Mouse (Mus musculus): ENCODE measurements around the gene Tmem101. TPM values are rescaled to one million over a fixed set of nuclear protein-coding genes. Genes with fewer than 3 reads are reported as not detected.
"Not testable (repeated sequence)": the region's sequence is repeated elsewhere in the genome, so short reads cannot be mapped to it uniquely, and the experiment has no call there.

Tmem101 gene
- polyA plus RNA-seq, 1 experiment from 2014 or later = 32.8 TPM

DNA sequence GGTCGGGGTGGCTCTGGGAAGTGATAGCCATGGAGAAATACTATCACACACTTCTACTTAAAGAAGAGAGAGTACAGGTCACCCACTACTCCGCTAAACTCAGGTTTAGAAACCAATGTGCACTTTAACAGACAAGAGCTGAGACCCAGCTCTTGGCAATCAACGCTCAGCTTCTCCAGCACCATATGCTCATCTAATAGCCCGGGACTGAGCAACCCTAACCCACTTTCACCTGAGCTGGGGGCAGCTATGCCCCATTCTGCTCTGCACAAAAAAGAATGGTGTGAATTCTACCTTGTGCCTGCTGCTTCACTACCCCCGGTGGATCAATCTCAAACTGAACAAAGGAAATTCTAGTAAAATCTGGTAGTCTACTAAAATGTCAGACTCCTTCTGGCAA, 11.3 kb upstream of the Tmem101 start:
- H3K36me3 ChIP-seq (ENCODE audit: control insufficient read depth, insufficient read depth, low read length) = peaks cover 65% of the 10 kb centered on the region
- no peaks in the 10 kb centered on the region for H3K9me3 ChIP-seq (ENCODE audit: control insufficient read depth, low read length)

DNA sequence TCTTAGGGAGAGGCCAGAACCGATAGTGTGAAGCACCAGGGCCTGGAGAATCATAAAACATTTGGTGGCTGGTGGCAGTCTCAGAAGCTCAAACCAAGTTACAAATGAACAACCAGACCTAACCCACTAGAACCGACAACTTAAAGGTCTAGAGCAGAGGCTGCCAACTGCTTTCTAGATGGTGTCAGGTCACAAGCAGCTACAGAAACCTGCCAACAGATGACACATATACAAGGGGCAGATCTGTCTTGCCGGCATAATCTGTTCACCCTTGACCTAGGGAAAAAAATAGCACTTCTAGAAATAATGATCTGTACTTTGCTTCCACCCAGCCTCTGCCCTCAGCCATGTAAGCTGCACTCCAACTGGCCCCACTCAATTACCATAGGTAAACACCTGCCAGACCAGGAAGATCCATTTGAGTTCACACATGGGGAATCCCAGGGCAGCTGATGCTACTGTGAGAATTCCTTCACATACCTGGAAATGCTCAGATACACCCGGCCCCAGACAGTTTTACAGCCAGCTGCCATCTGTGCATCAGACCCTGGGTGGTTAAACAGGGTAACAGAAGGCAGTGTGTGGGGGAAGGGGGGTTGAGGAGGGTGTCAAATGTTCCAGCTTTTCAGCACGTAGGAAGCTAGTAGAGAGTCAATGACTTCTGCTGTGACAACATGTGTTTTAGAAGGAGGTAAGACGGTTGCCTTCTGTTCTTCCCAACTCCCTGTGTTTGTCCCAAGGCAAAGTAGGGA, 9.9 kb upstream of the Tmem101 start:
- Histone ChIP-seq H3K27me3 (ENCODE audit: control insufficient read depth, insufficient read depth, low read length) (no peaks in the 10 kb centered on the region), H3K36me3 (ENCODE audit: control insufficient read depth, insufficient read depth, low read length) (peaks cover 74% of the 10 kb centered on the region), H3K9me3 (ENCODE audit: control insufficient read depth, low read length) (no peaks in the 10 kb centered on the region), H3K9ac (replicated peaks; ENCODE audit: low read length) (no peak overlapping the region), H3K4me3 (replicated peaks; ENCODE audit: low read depth, low read length) (no peak overlapping the region), H3K4me2 (ENCODE audit: low read length) (no peak overlapping the region), H3K4me1 (ENCODE audit: control insufficient read depth, insufficient read depth, low read length) (no peaks in the 10 kb centered on the region), H3K27ac (replicated peaks; ENCODE audit: low read depth, low read length) (no peak overlapping the region)
- DNase-seq (no peak), ATAC-seq (ENCODE audit: low FRiP score, low TSS enrichment) (no peak)
- WGBS = 86% methylated on average over 6 of the region's 6 CpGs

More for the DNA sequence above, 11.3 kb upstream of the Tmem101 start:
- ATAC-seq (ENCODE audit: low FRiP score, low TSS enrichment) (no peak), DNase-seq (no peak)
- H3K4me1 ChIP-seq (ENCODE audit: control insufficient read depth, insufficient read depth, low read length) = no peaks in the 10 kb centered on the region
- no peak overlapping the region for H3K27ac ChIP-seq (replicated peaks; ENCODE audit: low read depth, low read length)
- H3K9ac ChIP-seq (replicated peaks; ENCODE audit: low read length) = no peak overlapping the region
- no peak overlapping the region for H3K4me3 ChIP-seq (replicated peaks; ENCODE audit: low read depth, low read length)
- H3K27me3 ChIP-seq (ENCODE audit: control insufficient read depth, insufficient read depth, low read length) = no peaks in the 10 kb centered on the region
- WGBS = 93% methylated on average over 5 of the region's 5 CpGs
- H3K4me2 ChIP-seq (ENCODE audit: low read length) = no peak overlapping the region

DNA sequence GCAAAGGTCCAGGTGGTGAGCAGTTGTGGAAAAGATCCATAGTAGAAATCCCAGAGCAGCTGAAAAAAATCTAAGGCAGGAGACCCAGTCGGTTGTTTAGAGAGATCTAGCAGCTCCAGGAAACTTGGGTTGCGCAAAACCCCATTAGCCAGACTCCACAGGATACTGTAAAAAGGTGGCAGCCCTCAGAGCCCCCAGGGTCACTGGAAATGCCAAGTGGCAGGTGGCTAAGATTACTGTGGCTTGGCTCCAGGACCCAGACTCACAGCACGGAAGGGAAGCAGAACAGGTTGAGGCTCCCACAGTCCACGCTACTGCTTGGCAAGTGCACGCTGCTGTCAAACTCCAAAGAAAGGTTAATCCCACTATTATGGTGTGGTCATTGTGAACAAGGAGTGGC, 3.6 kb upstream of the Tmem101 start:
- DNase-seq = no peak
- no peak overlapping the region for H3K9ac ChIP-seq (replicated peaks; ENCODE audit: low read length)
- no peak overlapping the region for H3K4me3 ChIP-seq (replicated peaks; ENCODE audit: low read depth, low read length)
- no peaks in the 10 kb centered on the region for H3K27me3 ChIP-seq (ENCODE audit: control insufficient read depth, insufficient read depth, low read length)
- H3K4me2 ChIP-seq (ENCODE audit: low read length) = no peak overlapping the region
- no peaks in the 10 kb centered on the region for H3K9me3 ChIP-seq (ENCODE audit: control insufficient read depth, low read length)
- H3K4me1 ChIP-seq (ENCODE audit: control insufficient read depth, insufficient read depth, low read length) = peaks cover 3% of the 10 kb centered on the region; the same call in 1 of the 2 replicates
- 76% methylated on average over 5 of the region's 5 CpGs for WGBS
- ATAC-seq (ENCODE audit: low FRiP score, low TSS enrichment) = no peak
- H3K27ac ChIP-seq (replicated peaks; ENCODE audit: low read depth, low read length) = no peak overlapping the region
- peaks cover 35% of the 10 kb centered on the region for H3K36me3 ChIP-seq (ENCODE audit: control insufficient read depth, insufficient read depth, low read length)

DNA sequence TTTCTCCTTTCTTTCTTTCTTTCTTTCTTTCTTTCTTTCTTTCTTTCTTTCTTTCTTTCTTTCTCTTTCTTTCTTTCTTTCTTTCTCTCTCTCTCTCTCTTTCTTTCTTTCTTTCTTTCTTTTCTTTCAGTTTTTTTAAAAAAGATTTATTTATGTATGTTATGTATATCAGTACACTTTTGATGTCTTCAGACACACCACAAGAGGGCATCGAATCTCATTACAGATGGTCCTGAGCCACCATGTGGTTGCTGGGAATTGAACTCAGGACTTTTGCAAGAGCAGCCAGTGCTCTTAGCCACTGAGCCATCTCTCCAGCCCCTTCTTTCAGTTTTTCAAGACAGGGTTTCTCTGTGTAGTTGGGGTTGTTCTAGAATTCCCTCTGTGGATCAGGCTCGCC, 1.8 kb upstream of the Tmem101 start:
- not testable (repeated sequence) for DNase-seq; H3K4me3 ChIP-seq (replicated peaks; ENCODE audit: low read depth, low read length); H3K4me1 ChIP-seq (ENCODE audit: control insufficient read depth, insufficient read depth, low read length); H3K27ac ChIP-seq (replicated peaks; ENCODE audit: low read depth, low read length); ATAC-seq (ENCODE audit: low FRiP score, low TSS enrichment); H3K9ac ChIP-seq (replicated peaks; ENCODE audit: low read length); H3K4me2 ChIP-seq (ENCODE audit: low read length); H3K27me3 ChIP-seq (ENCODE audit: control insufficient read depth, insufficient read depth, low read length); H3K9me3 ChIP-seq (ENCODE audit: control insufficient read depth, low read length)
- H3K36me3 ChIP-seq (ENCODE audit: control insufficient read depth, insufficient read depth, low read length) = peaks cover 24% of the 10 kb centered on the region
- 76% methylated on average over 2 of the region's 2 CpGs for WGBS

DNA sequence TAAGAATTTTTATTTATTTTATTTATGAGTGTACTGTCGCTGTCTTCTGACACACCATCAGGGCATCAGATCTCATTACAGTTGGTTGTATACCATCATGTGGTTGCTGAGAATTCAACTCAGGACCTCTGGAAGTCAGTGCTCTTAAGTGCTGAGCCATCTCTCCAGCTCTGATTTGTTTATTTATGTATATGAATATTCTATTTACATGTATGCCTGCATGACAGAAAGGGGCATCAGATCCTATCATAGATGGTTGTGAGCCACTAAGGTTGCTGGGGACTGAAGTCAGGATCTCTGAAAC, 534 bp upstream of the Tmem101 start:
- Histone ChIP-seq H3K27me3 (ENCODE audit: control insufficient read depth, insufficient read depth, low read length) (no peaks in the 10 kb centered on the region), H3K4me3 (replicated peaks; ENCODE audit: low read depth, low read length) (no peak overlapping the region), H3K9ac (replicated peaks; ENCODE audit: low read length) (no peak overlapping the region), H3K4me1 (ENCODE audit: control insufficient read depth, insufficient read depth, low read length) (peaks cover 3% of the 10 kb centered on the region; the same call in 1 of the 2 replicates), H3K4me2 (ENCODE audit: low read length) (no peak overlapping the region), H3K36me3 (ENCODE audit: control insufficient read depth, insufficient read depth, low read length) (peaks cover 22% of the 10 kb centered on the region), H3K27ac (replicated peaks; ENCODE audit: low read depth, low read length) (no peak overlapping the region), H3K9me3 (ENCODE audit: control insufficient read depth, low read length) (no peaks in the 10 kb centered on the region)
- 16% methylated on average over 1 of the region's 1 CpGs for WGBS
- ATAC-seq (ENCODE audit: low FRiP score, low TSS enrichment) (no peak), DNase-seq (no peak)

DNA sequence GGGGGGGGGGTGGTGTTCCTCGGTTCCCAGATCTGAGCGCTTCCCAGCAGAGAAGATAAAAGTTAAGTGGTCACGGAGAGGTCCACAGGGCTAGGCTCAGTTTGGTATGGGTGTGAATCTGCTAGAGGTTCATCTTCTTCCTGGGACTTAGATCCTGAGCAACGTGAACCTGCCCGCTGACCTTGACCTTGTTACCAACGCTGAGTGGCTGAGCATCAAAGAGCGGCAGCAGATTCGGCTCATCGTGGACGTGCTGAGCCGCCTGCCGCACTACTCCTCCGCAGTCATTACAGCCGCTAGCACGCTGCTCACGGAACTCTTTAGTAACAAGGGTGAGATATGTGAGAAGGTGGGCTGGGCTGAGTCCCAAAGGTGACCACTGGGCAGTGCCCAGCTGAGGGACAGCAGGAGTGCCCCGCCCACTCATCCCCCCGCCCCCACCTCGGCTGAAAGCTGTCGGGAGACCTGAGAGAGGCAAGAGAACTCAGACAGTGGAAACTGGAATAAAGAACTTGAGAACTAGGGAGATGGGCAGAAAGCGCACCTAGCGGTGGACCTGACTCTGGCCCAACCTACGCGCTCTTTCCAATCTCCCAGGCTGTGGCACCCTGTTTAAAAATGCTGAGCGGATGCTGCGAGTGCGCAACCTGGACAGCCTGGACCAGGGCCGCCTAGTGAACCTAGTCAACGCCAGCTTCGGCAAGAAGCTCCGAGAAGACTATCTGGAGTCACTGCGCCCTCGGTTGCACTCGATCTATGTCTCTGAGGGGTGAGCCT, 8.8 kb downstream of the Tmem101 start:
- H3K4me1 ChIP-seq (ENCODE audit: control insufficient read depth, insufficient read depth, low read length) = 0 out of 2 replicates have a peak, but pooled peaks cover 3% of the 10 kb centered on the region
- no peak overlapping the region for H3K4me2 ChIP-seq (ENCODE audit: low read length)
- no peak for DNase-seq
- H3K36me3 ChIP-seq (ENCODE audit: control insufficient read depth, insufficient read depth, low read length) = peaks cover 1% of the 10 kb centered on the region; the same call in 1 of the 2 replicates
- no peak overlapping the region for H3K9ac ChIP-seq (replicated peaks; ENCODE audit: low read length)
- H3K4me3 ChIP-seq (replicated peaks; ENCODE audit: low read depth, low read length) = no peak overlapping the region
- WGBS = 9% methylated on average over 34 of the region's 34 CpGs
- peaks cover 54% of the 10 kb centered on the region for H3K27me3 ChIP-seq (ENCODE audit: control insufficient read depth, insufficient read depth, low read length)
- no peak for ATAC-seq (ENCODE audit: low FRiP score, low TSS enrichment)
- no peak overlapping the region for H3K27ac ChIP-seq (replicated peaks; ENCODE audit: low read depth, low read length)
- no peaks in the 10 kb centered on the region for H3K9me3 ChIP-seq (ENCODE audit: control insufficient read depth, low read length)

DNA sequence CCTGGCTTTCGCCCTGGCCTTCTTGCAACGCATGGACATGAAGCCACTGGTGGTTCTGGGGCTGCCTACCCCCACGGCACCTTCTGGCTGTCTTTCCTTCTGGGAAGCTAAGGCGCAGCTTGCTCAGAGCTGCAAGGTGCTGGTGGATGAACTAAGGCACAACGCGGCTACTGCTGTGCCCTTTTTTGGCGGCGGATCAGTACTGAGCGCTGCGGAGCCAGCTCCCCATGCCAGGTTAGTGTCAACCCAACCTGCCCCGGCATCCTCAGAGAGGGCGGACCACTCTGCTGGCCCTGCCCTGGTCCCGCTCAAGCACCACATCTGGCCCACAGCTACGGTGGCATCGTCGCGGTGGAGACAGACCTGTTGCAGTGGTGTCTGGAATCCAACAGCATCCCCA, 9.7 kb downstream of the Tmem101 start:
- no peaks in the 10 kb centered on the region for H3K36me3 ChIP-seq (ENCODE audit: control insufficient read depth, insufficient read depth, low read length)
- no peak overlapping the region for H3K27ac ChIP-seq (replicated peaks; ENCODE audit: low read depth, low read length)
- no peak for DNase-seq
- no peak overlapping the region for H3K9ac ChIP-seq (replicated peaks; ENCODE audit: low read length)
- WGBS = 11% methylated on average over 17 of the region's 17 CpGs
- 0 out of 2 replicates have a peak, but pooled peaks cover 3% of the 10 kb centered on the region for H3K4me1 ChIP-seq (ENCODE audit: control insufficient read depth, insufficient read depth, low read length)
- H3K9me3 ChIP-seq (ENCODE audit: control insufficient read depth, low read length) = no peaks in the 10 kb centered on the region
- no peak for ATAC-seq (ENCODE audit: low FRiP score, low TSS enrichment)
- no peak overlapping the region for H3K4me2 ChIP-seq (ENCODE audit: low read length)
- H3K4me3 ChIP-seq (replicated peaks; ENCODE audit: low read depth, low read length) = no peak overlapping the region
- peaks cover 56% of the 10 kb centered on the region for H3K27me3 ChIP-seq (ENCODE audit: control insufficient read depth, insufficient read depth, low read length)

DNA sequence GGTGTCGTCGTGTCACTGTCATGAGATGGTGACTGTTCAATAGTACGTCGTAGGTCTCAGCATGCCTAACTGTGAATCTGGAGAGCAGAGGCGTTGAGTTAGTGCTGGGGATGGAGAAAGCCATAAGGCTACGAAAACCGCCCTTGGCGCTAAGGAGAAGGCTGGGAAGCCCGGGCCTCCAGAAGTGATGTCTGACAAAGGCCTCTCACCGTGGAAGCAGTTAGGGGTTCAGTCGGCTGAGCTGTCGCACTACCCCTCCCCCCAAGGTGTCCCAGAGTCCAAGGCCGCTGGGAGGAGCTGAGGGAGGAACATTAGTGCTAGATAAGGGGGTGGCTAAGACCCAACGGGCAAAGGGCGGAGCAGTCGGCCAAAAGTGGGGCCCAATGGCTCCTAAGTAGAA, 10.2 kb downstream of the Tmem101 start:
- 4% methylated on average over 16 of the region's 16 CpGs for WGBS
- Histone ChIP-seq H3K9ac (replicated peaks; ENCODE audit: low read length) (no peak overlapping the region), H3K27ac (replicated peaks; ENCODE audit: low read depth, low read length) (no peak overlapping the region), H3K36me3 (ENCODE audit: control insufficient read depth, insufficient read depth, low read length) (no peaks in the 10 kb centered on the region), H3K4me1 (ENCODE audit: control insufficient read depth, insufficient read depth, low read length) (0 out of 2 replicates have a peak, but pooled peaks cover 3% of the 10 kb centered on the region), H3K9me3 (ENCODE audit: control insufficient read depth, low read length) (no peaks in the 10 kb centered on the region), H3K4me3 (replicated peaks; ENCODE audit: low read depth, low read length) (no peak overlapping the region), H3K4me2 (ENCODE audit: low read length) (no peak overlapping the region), H3K27me3 (ENCODE audit: control insufficient read depth, insufficient read depth, low read length) (peaks cover 56% of the 10 kb centered on the region)
- DNase-seq = no peak
- ATAC-seq (ENCODE audit: low FRiP score, low TSS enrichment) = no peak

Data from midbrain, embryonic 14.5 days (tissue).